ENCODE assay signal across 32 mouse cellular contexts in genomic region chr1:93624502-93624901, GRCm38 (mm10). TPM values are rescaled to one million over a fixed set of nuclear protein-coding genes. Genes with fewer than 3 reads are reported as not detected.
DNase-seq lines count a peak whose midpoint lies in the region; ATAC-seq and TF ChIP-seq lines count a peak whose summit lies in the region.
"Had no signal": no experiment of that assay in that cellular context is flagged by ENCODE, and none has a peak within 500 bp of the region (broad histone marks: within the 10 kb centered on the region; RNA-seq: fewer than 3 reads in every experiment).

No protein-coding gene starts in this region.

- no peaks in the 10 kb centered on the region for H3K27me3 ChIP-seq in intestine, embryonic 15.5 days (replicated peaks)
- H3K27me3 ChIP-seq in intestine, postnatal 0 days (replicated peaks; ENCODE audit: control insufficient read depth, insufficient read depth, low read length), result no peaks in the 10 kb centered on the region
- no peaks in the 10 kb centered on the region for H3K27me3 ChIP-seq in liver, embryonic 13.5 days
- H3K27me3 ChIP-seq: CH12.LX; heart, embryonic 15.5 days; limb, embryonic 12.5 days; lung, embryonic 15.5 days; neural tube, embryonic 12.5 days had no signal

- no peak for TF ChIP-seq POLR2A in lung, adult 2 months (IDR thresholded peaks at IDR 0.05; ENCODE audit: borderline replicate concordance, extremely low read depth, low read depth, low read length)

- no peaks in the 10 kb centered on the region for H3K9me3 ChIP-seq in intestine, embryonic 15.5 days
- no peaks in the 10 kb centered on the region for H3K9me3 ChIP-seq in intestine, postnatal 0 days (ENCODE audit: control insufficient read depth)
- H3K9me3 ChIP-seq in liver, embryonic 13.5 days (replicated peaks), result no peaks in the 10 kb centered on the region
- H3K9me3 ChIP-seq: embryonic facial prominence, embryonic 10.5 days; forebrain, embryonic 10.5 days; heart, embryonic 15.5 days; limb, embryonic 12.5 days; lung, embryonic 15.5 days; neural tube, embryonic 12.5 days had no signal

- DNase-seq in MEL-GATA-1-ER (ENCODE audit: extremely low read depth, low read depth), result peak; percentile 78
- peak; percentile 36 for DNase-seq in liver, embryonic 13.5 days
- DNase-seq in thymus, postnatal 10 days (ENCODE audit: low spot score in 2 of 2), result no peak
- no peak for DNase-seq in lung, adult 2 months
- DNase-seq: adrenal gland, postnatal 10 days; B cell, adult 2 months; cerebellum, adult 18-20 months; cerebellum, postnatal 36 days; gastrocnemius, postnatal 25 days; heart, adult 18-20 months; heart, postnatal 4 days; kidney, adult 9 months; kidney, postnatal 14 days; layer of hippocampus, postnatal 36 days; midbrain, embryonic 14.5 days; right cerebral cortex, postnatal 25 days; thymus, postnatal 14 days had no signal

- no peak overlapping the region for H3K27ac ChIP-seq in intestine, embryonic 15.5 days
- no peak overlapping the region for H3K27ac ChIP-seq in intestine, postnatal 0 days (ENCODE audit: low read depth, low read length)
- H3K27ac ChIP-seq in liver, embryonic 13.5 days, result no peak overlapping the region
- H3K27ac ChIP-seq: embryonic facial prominence, embryonic 10.5 days; forebrain, embryonic 10.5 days; heart, embryonic 15.5 days; hindbrain, embryonic 14.5 days; layer of hippocampus, adult 2 months; limb, embryonic 12.5 days; lung, embryonic 15.5 days; macrophage; neural tube, embryonic 12.5 days had no signal

- H3K4me1 ChIP-seq in intestine, embryonic 15.5 days (replicated peaks), result no peaks in the 10 kb centered on the region
- no peaks in the 10 kb centered on the region for H3K4me1 ChIP-seq in intestine, postnatal 0 days (replicated peaks; ENCODE audit: control insufficient read depth, insufficient read depth, low read length)
- H3K4me1 ChIP-seq in liver, embryonic 13.5 days (replicated peaks), result peaks cover 40% of the 10 kb centered on the region
- no peaks in the 10 kb centered on the region for H3K4me1 ChIP-seq in lung, adult 2 months (ENCODE audit: control insufficient read depth, insufficient read depth, low read length)
- H3K4me1 ChIP-seq: forebrain, embryonic 10.5 days; heart, embryonic 15.5 days; limb, embryonic 12.5 days; lung, embryonic 15.5 days; neural tube, embryonic 12.5 days had no signal

- WGBS in intestine, embryonic 15.5 days, result 82% methylated on average over 1 of the region's 1 CpGs
- 75% methylated on average over 1 of the region's 1 CpGs for WGBS in intestine, postnatal 0 days
- WGBS in liver, embryonic 13.5 days (ENCODE audit: insufficient replicate concordance), result 20% methylated on average over 1 of the region's 1 CpGs
- WGBS in lung, adult 2 months, result 71% methylated on average over 1 of the region's 1 CpGs

- H3K36me3 ChIP-seq in intestine, embryonic 15.5 days, result peaks cover 51% of the 10 kb centered on the region
- H3K36me3 ChIP-seq in intestine, postnatal 0 days (ENCODE audit: control insufficient read depth, insufficient read depth), result peaks cover 93% of the 10 kb centered on the region
- H3K36me3 ChIP-seq in liver, embryonic 13.5 days, result peaks cover 89% of the 10 kb centered on the region

- peak; percentile 13; the same call in 1 of the 2 replicates for ATAC-seq in intestine, embryonic 15.5 days
- ATAC-seq in intestine, postnatal 0 days, result no peak
- peak; percentile 88 for ATAC-seq in liver, embryonic 13.5 days (ENCODE audit: low read depth)
- ATAC-seq in megakaryocyte-erythroid progenitor cell, adult 5-6 weeks (replicated peaks; ENCODE audit: low FRiP score, low TSS enrichment, poor library complexity, severe bottlenecking), result peak; percentile 87
- ATAC-seq: forebrain, embryonic 16.5 days; inflammation-experienced regulatory T-cells, adult 6 months had no signal

- H3K4me3 ChIP-seq in intestine, embryonic 15.5 days (replicated peaks), result no peak overlapping the region
- no peak overlapping the region for H3K4me3 ChIP-seq in intestine, postnatal 0 days (ENCODE audit: low read depth, low read length)
- no peak overlapping the region for H3K4me3 ChIP-seq in liver, embryonic 13.5 days (replicated peaks)
- H3K4me3 ChIP-seq in lung, adult 2 months (replicated peaks; ENCODE audit: extremely low read depth, low read depth, low read length), result no peak overlapping the region
- H3K4me3 ChIP-seq: embryonic facial prominence, embryonic 10.5 days; forebrain, embryonic 10.5 days; heart, embryonic 15.5 days; layer of hippocampus, adult 2 months; limb, embryonic 12.5 days; lung, embryonic 15.5 days; neural tube, embryonic 12.5 days had no signal

- no peak for TF ChIP-seq CTCF in intestine, postnatal 0 days (IDR thresholded peaks at IDR 0.05; ENCODE audit: low read depth)
- no peak for TF ChIP-seq CTCF in lung, adult 2 months (IDR thresholded peaks at IDR 0.05; ENCODE audit: insufficient read depth, low read length)

- H3K4me2 ChIP-seq in intestine, embryonic 15.5 days (replicated peaks), result no peak overlapping the region
- no peak overlapping the region for H3K4me2 ChIP-seq in intestine, postnatal 0 days (replicated peaks; ENCODE audit: low read depth)
- no peak overlapping the region for H3K4me2 ChIP-seq in liver, embryonic 13.5 days
- H3K4me2 ChIP-seq: heart, embryonic 15.5 days; hindbrain, embryonic 14.5 days; limb, embryonic 12.5 days; lung, embryonic 15.5 days; neural tube, embryonic 12.5 days had no signal

- H3K9ac ChIP-seq in intestine, embryonic 15.5 days, result no peak overlapping the region
- no peak overlapping the region for H3K9ac ChIP-seq in intestine, postnatal 0 days (ENCODE audit: low read depth, low read length)
- no peak overlapping the region for H3K9ac ChIP-seq in liver, embryonic 13.5 days
- H3K9ac ChIP-seq: heart, embryonic 15.5 days; hindbrain, embryonic 14.5 days; limb, embryonic 12.5 days; lung, embryonic 15.5 days; neural tube, embryonic 12.5 days had no signal

RNA-seq across cellular contexts. Expression of gene Stk25, which starts 34.0 kb away (rescaled TPM):
- polyA plus RNA-seq in intestine, embryonic 15.5 days (2015; fragmentation: Nextera tagmentation; extraction: Ambion mirVana), result 143 and 174 TPM in 2 replicates
- 116 and 121 TPM in 2 replicates for polyA plus RNA-seq in intestine, postnatal 0 days (2015; fragmentation: Nextera tagmentation; extraction: Ambion mirVana)
- polyA plus RNA-seq in liver, embryonic 13.5 days (2015; fragmentation: Nextera tagmentation; extraction: Ambion mirVana), result 46.1 and 46.4 TPM in 2 replicates
- 63.5 and 82.3 TPM in 2 replicates for total RNA-seq in megakaryocyte-erythroid progenitor cell, adult 5-6 weeks (2014; fragmentation: Nextera tagmentation)
- total RNA-seq in megakaryocyte-erythroid progenitor cell, adult 5-6 weeks (2017), result 50.4 and 60.8 TPM in 2 replicates
- polyA plus RNA-seq in lung, adult 2 months (2012; rRNA removed), result 88.6 and 141 TPM in 2 replicates

Comparison
In these comparisons a context has a peak if more than half of its experiments do, and no peak if none do; other contexts are left out.
1. DNase-seq: peak in MEL-GATA-1-ER (single experiment) and liver, embryonic 13.5 days (single experiment); none in thymus, postnatal 10 days (0 of 2) and lung, adult 2 months (single experiment).